Mouse (Mus musculus): ENCODE results near the gene 1700034J05Rik. TPM values are rescaled to one million over a fixed set of nuclear protein-coding genes. Genes with fewer than 3 reads are reported as not detected.
A peak's percentile ranks its signal among the peaks of the same experiment; 100 is the strongest.

The 1700034J05Rik gene
- polyA plus RNA-seq, 1 experiment from 2014 or later, result not detected

- TF ChIP-seq CTCF (IDR thresholded peaks at IDR 0.05), result no peak
- ATAC-seq (no peak), DNase-seq (ENCODE audit: low read depth, low spot score) (no peak)
- CTCF ChIA-PET, result interaction anchor here (1.1 to 1.9 kb wide), 3 partner anchors 9 to 22 kb away, joined by 4 to 6 read pairs (median 5); no protein-coding TSS in a partner anchor
- in situ Hi-C loops (cut with MboI; ENCODE audit: low pct_unique_long_range_greater_than_20kb), result no loop called here
- POLR2A ChIA-PET, result interaction anchor here (1.1 kb wide), 1 partner anchor 10 kb away, joined by 3 read pairs; no protein-coding TSS in a partner anchor
- H3K27me3 ChIP-seq, result no peaks in the 10 kb centered on the region
These were observed 18.3 kb downstream of the 1700034J05Rik start for GRCm38 (mm10) chr6:146935957-146936356.

- DNase-seq (ENCODE audit: low read depth, low spot score) (no peak), ATAC-seq (peak; percentile 31)
- in situ Hi-C loops (cut with MboI; ENCODE audit: low pct_unique_long_range_greater_than_20kb), result no loop called here
- CTCF ChIA-PET, result interaction anchor here (0.7 to 2.8 kb wide), 6 partner anchors 11 to 46 kb away, joined by 3 to 10 read pairs (median 4); no protein-coding TSS in a partner anchor
- POLR2A ChIA-PET, result interaction anchor here (1.4 kb wide), 1 partner anchor 32 kb away, joined by 3 read pairs; no protein-coding TSS in a partner anchor
- H3K27me3 ChIP-seq, result no peaks in the 10 kb centered on the region
- TF ChIP-seq CTCF (IDR thresholded peaks at IDR 0.05), result no peak
These were observed 21.1 kb downstream of the 1700034J05Rik start for GRCm38 (mm10) chr6:146933123-146933522.

GRCm38 (mm10) chr6:146929031-146929430 lies 25.2 kb downstream of the 1700034J05Rik start:
- CTCF ChIA-PET, result interaction anchor here (1.2 kb wide), 2 partner anchors 14 to 27 kb away, joined by 3 read pairs; no protein-coding TSS in a partner anchor
- in situ Hi-C loops (cut with MboI; ENCODE audit: low pct_unique_long_range_greater_than_20kb), result no loop called here
- TF ChIP-seq CTCF (IDR thresholded peaks at IDR 0.05), result no peak
- DNase-seq (ENCODE audit: low read depth, low spot score) (no peak), ATAC-seq (no peak)
- no peaks in the 10 kb centered on the region for H3K27me3 ChIP-seq
- POLR2A ChIA-PET, result no interaction called here

- ATAC-seq (no peak), DNase-seq (ENCODE audit: low read depth, low spot score) (no peak)
- in situ Hi-C loops (cut with MboI; ENCODE audit: low pct_unique_long_range_greater_than_20kb), result no loop called here
- TF ChIP-seq CTCF (IDR thresholded peaks at IDR 0.05), result no peak
- H3K27me3 ChIP-seq, result no peaks in the 10 kb centered on the region
- ChIA-PET CTCF (interaction anchor here (1.0 to 1.7 kb wide), 2 partner anchors 12 to 18 kb away, joined by 3 read pairs; no protein-coding TSS in a partner anchor), POLR2A (no interaction called here)
These were observed 26.1 kb downstream of the 1700034J05Rik start for GRCm38 (mm10) chr6:146928108-146928507.

GRCm38 (mm10) chr6:146926415-146926980 lies 27.7 kb downstream of the 1700034J05Rik start:
- DNase-seq (ENCODE audit: low read depth, low spot score), result no peak
- in situ Hi-C loops (cut with MboI; ENCODE audit: low pct_unique_long_range_greater_than_20kb), result no loop called here
- ChIA-PET CTCF (interaction anchor here (1.3 to 2.1 kb wide), 2 partner anchors 11 to 12 kb away, joined by 4 to 13 read pairs; no protein-coding TSS in a partner anchor), POLR2A (interaction anchor here (0.5 to 0.9 kb wide), 2 partner anchors 8 to 20 kb away, joined by 3 read pairs; no protein-coding TSS in a partner anchor)
- TF ChIP-seq CTCF (IDR thresholded peaks at IDR 0.05), result no peak
- peak; percentile 26 for ATAC-seq
- H3K27me3 ChIP-seq, result no peaks in the 10 kb centered on the region

- in situ Hi-C loops (cut with MboI; ENCODE audit: low pct_unique_long_range_greater_than_20kb), result no loop called here
- ATAC-seq (no peak), DNase-seq (ENCODE audit: low read depth, low spot score) (no peak)
- POLR2A ChIA-PET, result interaction anchor here (1.2 kb wide), 2 partner anchors 8 to 12 kb away, joined by 3 read pairs; no protein-coding TSS in a partner anchor
- CTCF ChIA-PET, result interaction anchor here (1.4 to 2.0 kb wide), 4 partner anchors 16 to 25 kb away, joined by 3 to 6 read pairs (median 4); no protein-coding TSS in a partner anchor
- H3K27me3 ChIP-seq, result no peaks in the 10 kb centered on the region
- no peak for TF ChIP-seq CTCF (IDR thresholded peaks at IDR 0.05)
These were observed 35.9 kb downstream of the 1700034J05Rik start for GRCm38 (mm10) chr6:146918341-146918740.

- POLR2A ChIA-PET, result interaction anchor here (1.2 kb wide), 2 partner anchors 9 to 13 kb away, joined by 3 read pairs; no protein-coding TSS in a partner anchor
- in situ Hi-C loops (cut with MboI; ENCODE audit: low pct_unique_long_range_greater_than_20kb), result no loop called here
- ATAC-seq (no peak), DNase-seq (ENCODE audit: low read depth, low spot score) (no peak)
- H3K27me3 ChIP-seq, result no peaks in the 10 kb centered on the region
- CTCF ChIA-PET, result interaction anchor here (1.4 to 4.1 kb wide), 6 partner anchors 8 to 84 kb away, joined by 3 to 13 read pairs (median 4); no protein-coding TSS in a partner anchor
- no peak for TF ChIP-seq CTCF (IDR thresholded peaks at IDR 0.05)
These were observed 36.8 kb downstream of the 1700034J05Rik start for GRCm38 (mm10) chr6:146917396-146917795.

GRCm38 (mm10) chr6:146915808-146916207 lies 38.4 kb downstream of the 1700034J05Rik start:
- no peak for DNase-seq (ENCODE audit: low read depth, low spot score)
- no peaks in the 10 kb centered on the region for H3K27me3 ChIP-seq
- TF ChIP-seq CTCF (IDR thresholded peaks at IDR 0.05), result no peak
- ChIA-PET POLR2A (interaction anchor here (0.7 kb wide), 1 partner anchor 781 kb away, joined by 3 read pairs; no protein-coding TSS in a partner anchor), CTCF (interaction anchor here (0.9 to 4.1 kb wide), 4 partner anchors 10 to 18 kb away, joined by 3 to 13 read pairs (median 3); no protein-coding TSS in a partner anchor)
- ATAC-seq, result no peak
- in situ Hi-C loops (cut with MboI; ENCODE audit: low pct_unique_long_range_greater_than_20kb), result no loop called here

GRCm38 (mm10) chr6:146913489-146914198 lies 40.6 kb downstream of the 1700034J05Rik start:
- in situ Hi-C loops (cut with MboI; ENCODE audit: low pct_unique_long_range_greater_than_20kb), result no loop called here
- ATAC-seq (no peak), DNase-seq (ENCODE audit: low read depth, low spot score) (no peak)
- H3K27me3 ChIP-seq, result no peaks in the 10 kb centered on the region
- no peak for TF ChIP-seq CTCF (IDR thresholded peaks at IDR 0.05)
- ChIA-PET CTCF (interaction anchor here (1.0 to 4.1 kb wide), 5 partner anchors 12 to 50 kb away, joined by 3 to 13 read pairs (median 4); no protein-coding TSS in a partner anchor), POLR2A (interaction anchor here (0.9 to 1.2 kb wide), 3 partner anchors 9 to 25 kb away, joined by 3 to 5 read pairs (median 3); partner anchors contain the start of gene Ppfibp1)

- peak; percentile 36 for ATAC-seq
- POLR2A ChIA-PET, result interaction anchor here (1.2 kb wide), 1 partner anchor 9 kb away, joined by 3 read pairs; no protein-coding TSS in a partner anchor
- no peaks in the 10 kb centered on the region for H3K27me3 ChIP-seq
- no peak for TF ChIP-seq CTCF (IDR thresholded peaks at IDR 0.05)
- in situ Hi-C loops (cut with MboI; ENCODE audit: low pct_unique_long_range_greater_than_20kb), result no loop called here
- CTCF ChIA-PET, result interaction anchor here (1.4 kb wide), 1 partner anchor 14 kb away, joined by 4 read pairs; no protein-coding TSS in a partner anchor
- DNase-seq (ENCODE audit: low read depth, low spot score), result no peak
These were observed 41.3 kb downstream of the 1700034J05Rik start for GRCm38 (mm10) chr6:146912835-146913488.

All from Patski (cell line).